In the genomic region with DNA sequence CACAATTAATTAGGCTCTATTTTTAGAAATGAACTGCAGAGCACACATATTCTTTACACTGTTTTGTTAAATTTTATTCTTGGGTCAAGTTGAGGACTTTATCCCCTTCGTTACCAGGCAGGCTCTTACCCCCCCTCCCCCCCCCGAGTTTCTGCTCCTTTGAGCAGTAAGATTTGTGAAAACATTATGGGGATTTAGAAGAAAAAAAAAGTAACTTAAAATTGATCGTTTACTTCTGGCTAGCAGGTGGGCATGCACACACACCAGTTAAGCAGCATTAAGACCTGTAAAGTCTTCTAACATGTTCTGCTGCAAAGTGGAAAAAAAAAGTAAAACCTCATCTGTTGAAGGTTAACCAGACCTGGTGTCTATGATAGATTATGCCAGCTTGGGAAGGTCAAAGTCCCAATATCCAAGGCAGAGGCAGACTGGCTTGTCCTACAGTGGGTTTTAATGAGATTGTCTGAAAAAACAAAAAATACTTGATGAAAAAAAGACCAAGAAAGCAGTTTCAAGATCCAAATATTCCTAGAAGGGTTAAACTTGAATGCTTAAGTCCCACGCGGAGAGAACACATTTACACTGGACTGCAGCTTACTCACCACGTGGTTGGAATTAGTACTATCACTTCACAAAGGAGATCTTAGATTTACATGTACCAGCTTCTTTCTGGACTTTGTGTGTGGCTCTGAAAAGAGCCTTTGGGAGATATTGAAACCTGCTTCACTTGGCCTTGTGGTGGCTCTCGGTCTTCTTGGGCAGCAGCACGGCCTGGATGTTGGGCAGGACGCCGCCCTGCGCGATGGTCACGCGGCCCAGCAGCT, we compare ENCODE assay signal across 8 mouse cellular contexts. TPM values are rescaled to one million over a fixed set of nuclear protein-coding genes. Genes with fewer than 3 reads are reported as not detected.
DNase-seq lines count a peak whose midpoint lies in the region; ATAC-seq and TF ChIP-seq lines count a peak whose summit lies in the region.

No protein-coding gene starts in this region.

- no peaks in the 10 kb centered on the region for H3K27me3 ChIP-seq in liver, adult 2 months (ENCODE audit: control insufficient read depth, insufficient read depth, low read length)
- no peaks in the 10 kb centered on the region for H3K27me3 ChIP-seq in kidney, adult 2 months (replicated peaks; ENCODE audit: control insufficient read depth, insufficient read depth, low read length)
- H3K27me3 ChIP-seq in midbrain, embryonic 14.5 days (ENCODE audit: control insufficient read depth, insufficient read depth, low read length) = no peaks in the 10 kb centered on the region

- peak overlapping the region; percentile 71 for H3K27ac ChIP-seq in liver, adult 2 months (replicated peaks; ENCODE audit: insufficient read depth, low read depth, low read length)
- peak overlapping the region; percentile 96 for H3K27ac ChIP-seq in kidney, adult 2 months (ENCODE audit: insufficient read depth, low read depth, low read length)
- no peak overlapping the region for H3K27ac ChIP-seq in midbrain, embryonic 14.5 days (replicated peaks; ENCODE audit: low read depth, low read length)

- WGBS in liver, adult 2 months = 2% methylated on average over 14 of the region's 14 CpGs
- WGBS in kidney, adult 2 months = 3% methylated on average over 14 of the region's 14 CpGs
- under 1% methylated on average over 12 of the region's 14 CpGs for WGBS in midbrain, embryonic 14.5 days

- 0 out of 2 replicates have a peak overlapping the region, but pooled peaks have one; percentile 21 for H3K4me3 ChIP-seq in liver, adult 2 months (ENCODE audit: insufficient read depth, low read depth, low read length)
- H3K4me3 ChIP-seq in kidney, adult 2 months (ENCODE audit: insufficient read depth, low read depth, low read length) = peak overlapping the region; percentile 31; the same call in 1 of the 2 replicates
- peak overlapping the region; percentile 38 for H3K4me3 ChIP-seq in midbrain, embryonic 14.5 days (replicated peaks; ENCODE audit: low read depth, low read length)

- H3K9me3 ChIP-seq in midbrain, embryonic 14.5 days (ENCODE audit: control insufficient read depth, low read length) = no peaks in the 10 kb centered on the region

- no peak for TF ChIP-seq POLR2A in liver, adult 2 months (IDR thresholded peaks at IDR 0.05; ENCODE audit: extremely low read depth, insufficient read depth, low read length)
- TF ChIP-seq POLR2A in kidney, adult 2 months (IDR thresholded peaks at IDR 0.05; ENCODE audit: low read depth, low read length) = no peak

- peak overlapping the region; percentile 67 for H3K4me2 ChIP-seq in midbrain, embryonic 14.5 days (ENCODE audit: low read length)

- DNase-seq in liver, adult 2 months (ENCODE audit: extremely low read depth, low read depth, low spot score) = peak; percentile 94
- no peak for DNase-seq in liver
- peak; percentile 52 for DNase-seq in embryo, embryonic 11 days
- peak; percentile 84 for DNase-seq in kidney, adult 2 months
- DNase-seq in midbrain, embryonic 14.5 days = peak; percentile 39
- DNase-seq in left cerebral cortex, postnatal 4 days = no peak
- no peak for DNase-seq in lung, postnatal 36 days

- H3K9ac ChIP-seq in liver, adult 2 months (ENCODE audit: low read depth, low read length) = 0 out of 2 replicates have a peak overlapping the region, but pooled peaks have one; percentile 48
- H3K9ac ChIP-seq in midbrain, embryonic 14.5 days (replicated peaks; ENCODE audit: low read length) = no peak overlapping the region; the same call in 1 of the 2 replicates

- intact Hi-C loops in left cerebral cortex, postnatal 4 days (cut with DNase I) = loop anchor here (10.0 kb wide), 1 partner anchor 300 kb away; a partner anchor contains a TSS

- ATAC-seq in midbrain, embryonic 14.5 days (ENCODE audit: low FRiP score, low TSS enrichment) = no peak
- no peak for ATAC-seq in granulocyte monocyte progenitor cell, adult 5-6 weeks (replicated peaks; ENCODE audit: poor library complexity, severe bottlenecking)

- H3K36me3 ChIP-seq in liver, adult 2 months (ENCODE audit: control insufficient read depth, insufficient read depth, low read length) = no peaks in the 10 kb centered on the region
- H3K36me3 ChIP-seq in kidney, adult 2 months (ENCODE audit: control insufficient read depth, insufficient read depth, low read length) = no peaks in the 10 kb centered on the region
- no peaks in the 10 kb centered on the region for H3K36me3 ChIP-seq in midbrain, embryonic 14.5 days (ENCODE audit: control insufficient read depth, insufficient read depth, low read length)

- H3K4me1 ChIP-seq in liver, adult 2 months (ENCODE audit: control insufficient read depth, insufficient read depth, low read length) = peaks cover 8% of the 10 kb centered on the region; the same call in 1 of the 2 replicates
- peaks cover 3% of the 10 kb centered on the region; the same call in 1 of the 2 replicates for H3K4me1 ChIP-seq in kidney, adult 2 months (ENCODE audit: control insufficient read depth, insufficient read depth, low read length)
- H3K4me1 ChIP-seq in midbrain, embryonic 14.5 days (ENCODE audit: control insufficient read depth, insufficient read depth, low read length) = peaks cover 12% of the 10 kb centered on the region

- no peaks in the 10 kb centered on the region for H3K79me2 ChIP-seq in liver, adult 2 months (ENCODE audit: control insufficient read depth, insufficient read depth, low read length)

- no peak for TF ChIP-seq CTCF in liver, adult 2 months (IDR thresholded peaks at IDR 0.05; ENCODE audit: low read depth, low read length)
- TF ChIP-seq CTCF in kidney, adult 2 months (conservative IDR thresholded peaks at IDR 0.05; ENCODE audit: insufficient read depth, insufficient read length, low read depth, low read length) = no peak

RNA-seq across cellular contexts. Expression of a gene that starts 0.7 kb away (rescaled TPM):
- total RNA-seq in liver, adult 2 months (2014; rRNA removed) = 1.8 and 2.6 TPM in 2 replicates
- not detected in 2 replicates for polyA plus RNA-seq in liver, adult 2 months (2012; rRNA removed)
- polyA plus RNA-seq in kidney, adult 2 months (2012; rRNA removed) = 0.95 and 3.4 TPM in 2 replicates
- polyA plus RNA-seq in midbrain, embryonic 14.5 days (2014; fragmentation: Nextera tagmentation; extraction: Ambion mirVana) = not detected in 2 replicates
- 13.4 TPM in 1 of 2 replicates, not detected in the other for total RNA-seq in granulocyte monocyte progenitor cell, adult 5-6 weeks (2014; fragmentation: Nextera tagmentation)
- total RNA-seq in granulocyte monocyte progenitor cell, adult 5-6 weeks (2017) = 1,444 and 2,588 TPM in 2 replicates
- total RNA-seq in left cerebral cortex, postnatal 4 days (2021) = 100 to 1,000 TPM; 126 to 134 TPM

RNA-seq across cellular contexts. Expression of a gene that starts 1.0 kb away (rescaled TPM):
- 15.6 and 28.1 TPM in 2 replicates for total RNA-seq in liver, adult 2 months (2014; rRNA removed)
- 0.46 and 0.48 TPM in 2 replicates for polyA plus RNA-seq in liver, adult 2 months (2012; rRNA removed)
- 4.2 and 6.0 TPM in 2 replicates for polyA plus RNA-seq in kidney, adult 2 months (2012; rRNA removed)
- polyA plus RNA-seq in midbrain, embryonic 14.5 days (2014; fragmentation: Nextera tagmentation; extraction: Ambion mirVana) = 0.86 and 1.1 TPM in 2 replicates
- 9.6 and 80.5 TPM in 2 replicates for total RNA-seq in granulocyte monocyte progenitor cell, adult 5-6 weeks (2014; fragmentation: Nextera tagmentation)
- total RNA-seq in granulocyte monocyte progenitor cell, adult 5-6 weeks (2017) = 2,021 and 2,596 TPM in 2 replicates
- total RNA-seq in left cerebral cortex, postnatal 4 days (2021) = 100 to 1,000 TPM in 1 of 2 experiments, 10 to 100 TPM in 1; 95.1 to 120 TPM

RNA-seq across cellular contexts. Expression of a gene that starts 6.5 kb away (rescaled TPM):
- total RNA-seq in liver, adult 2 months (2014; rRNA removed) = 6.8 and 9.2 TPM in 2 replicates
- 5.2 and 12.3 TPM in 2 replicates for polyA plus RNA-seq in liver, adult 2 months (2012; rRNA removed)
- polyA plus RNA-seq in kidney, adult 2 months (2012; rRNA removed) = 10.5 and 12.5 TPM in 2 replicates
- polyA plus RNA-seq in midbrain, embryonic 14.5 days (2014; fragmentation: Nextera tagmentation; extraction: Ambion mirVana) = 6.6 and 6.8 TPM in 2 replicates
- 56.3 and 74.3 TPM in 2 replicates for total RNA-seq in granulocyte monocyte progenitor cell, adult 5-6 weeks (2014; fragmentation: Nextera tagmentation)
- total RNA-seq in granulocyte monocyte progenitor cell, adult 5-6 weeks (2017) = 87.0 TPM in 2 replicates
- total RNA-seq in left cerebral cortex, postnatal 4 days (2021) = 10 to 100 TPM; 89.3 to 89.6 TPM

RNA-seq across cellular contexts. Expression of a gene that starts 8.1 kb away (rescaled TPM):
- total RNA-seq in liver, adult 2 months (2014; rRNA removed) = 11.1 and 22.4 TPM in 2 replicates
- polyA plus RNA-seq in liver, adult 2 months (2012; rRNA removed) = 0.55 TPM in 1 of 2 replicates, not detected in the other
- 0.76 TPM in 1 of 2 replicates, not detected in the other for polyA plus RNA-seq in kidney, adult 2 months (2012; rRNA removed)
- polyA plus RNA-seq in midbrain, embryonic 14.5 days (2014; fragmentation: Nextera tagmentation; extraction: Ambion mirVana) = 9.4 and 11.7 TPM in 2 replicates
- total RNA-seq in granulocyte monocyte progenitor cell, adult 5-6 weeks (2014; fragmentation: Nextera tagmentation) = 2.7 and 32.2 TPM in 2 replicates
- total RNA-seq in granulocyte monocyte progenitor cell, adult 5-6 weeks (2017) = 1,459 and 1,590 TPM in 2 replicates
- 10 to 100 TPM; 59.9 to 64.0 TPM for total RNA-seq in left cerebral cortex, postnatal 4 days (2021)

RNA-seq across cellular contexts. Expression of a gene that starts 8.4 kb away (rescaled TPM):
- 10.7 and 16.8 TPM in 2 replicates for total RNA-seq in liver, adult 2 months (2014; rRNA removed)
- 0.29 TPM in 1 of 2 replicates, not detected in the other for polyA plus RNA-seq in liver, adult 2 months (2012; rRNA removed)
- polyA plus RNA-seq in kidney, adult 2 months (2012; rRNA removed) = 0.92 and 1.0 TPM in 2 replicates
- polyA plus RNA-seq in midbrain, embryonic 14.5 days (2014; fragmentation: Nextera tagmentation; extraction: Ambion mirVana) = 4.1 and 7.9 TPM in 2 replicates
- total RNA-seq in granulocyte monocyte progenitor cell, adult 5-6 weeks (2014; fragmentation: Nextera tagmentation) = 83.1 and 134 TPM in 2 replicates
- total RNA-seq in granulocyte monocyte progenitor cell, adult 5-6 weeks (2017) = 859 and 990 TPM in 2 replicates
- 10 to 100 TPM; 53.8 to 62.6 TPM for total RNA-seq in left cerebral cortex, postnatal 4 days (2021)

Comparison
In these comparisons a context has a peak if more than half of its experiments do, and no peak if none do; other contexts are left out.
1. DNase-seq: peak in liver, adult 2 months (single experiment), embryo, embryonic 11 days (single experiment), kidney, adult 2 months (single experiment) and midbrain, embryonic 14.5 days (single experiment); none in liver (single experiment), left cerebral cortex, postnatal 4 days (single experiment) and lung, postnatal 36 days (single experiment).
2. Peak in every context shown above with its lines, with median percentiles within 50 percentile points of each other: H3K4me3 ChIP-seq.